Mouse (Mus musculus) midbrain, postnatal 0 days (tissue): ENCODE data around the gene Inpp4a. TPM values are rescaled to one million over a fixed set of nuclear protein-coding genes. Genes with fewer than 3 reads are reported as not detected.

ENCODE experiments used
- ATAC-seq: fragments of 200-750 bp; cut with Nextera tagmentation; 2 replicates; pipeline ENCODE4 v1.8.0; 2017; ENCODE audit warnings: moderate number of reproducible peaks, mild to moderate bottlenecking, moderate TSS enrichment, moderate library complexity; ENCODE audit not compliant: low FRiP score
- DNase-seq: peaks from one replicate; pipeline ENCODE4 v3.0.0-alpha.2; 2015; ENCODE audit warnings: low spot score
- H3K27ac ChIP-seq: fragments of 300-500 bp; sonication (generic); 2 replicates; pipeline ENCODE4 v1.5.1; 2014; ENCODE audit warnings: low read depth, mild to moderate bottlenecking, low read length, mixed read lengths
- H3K27me3 ChIP-seq: fragments of 300-500 bp; sonication (generic); 2 replicates; pipeline ENCODE4 v1.6.1; 2014; ENCODE audit warnings: low read length, control low read depth, mixed read lengths; ENCODE audit not compliant: insufficient read depth
- H3K36me3 ChIP-seq: fragments of 300-500 bp; sonication (generic); 2 replicates; pipeline ENCODE4 v1.6.1; 2014; ENCODE audit warnings: low read length, control low read depth, mixed read lengths; ENCODE audit not compliant: insufficient read depth
- H3K4me1 ChIP-seq: fragments of 300-500 bp; sonication (generic); 2 replicates; pipeline ENCODE4 v1.6.1; 2014; ENCODE audit warnings: mild to moderate bottlenecking, control low read depth, antibody characterized with exemption, low read length, mixed read lengths; ENCODE audit not compliant: insufficient read depth
- H3K4me2 ChIP-seq: fragments of 300-500 bp; sonication (generic); 2 replicates; pipeline ENCODE4 v1.6.1; 2014; ENCODE audit warnings: low read depth, mild to moderate bottlenecking, low read length, mixed read lengths; ENCODE audit not compliant: poor library complexity, severe bottlenecking
- H3K4me3 ChIP-seq: fragments of 300-500 bp; sonication (generic); 2 replicates; pipeline ENCODE4 v1.5.1; 2014; ENCODE audit warnings: low read depth, mild to moderate bottlenecking, low read length, moderate library complexity
- H3K9ac ChIP-seq: fragments of 300-500 bp; sonication (generic); replicated peaks from 2 replicates; pipeline ENCODE4 v1.6.1; 2014; ENCODE audit warnings: mild to moderate bottlenecking, low read length, moderate library complexity, mixed read lengths; ENCODE audit not compliant: poor library complexity, severe bottlenecking
- H3K9me3 ChIP-seq: fragments of 300-500 bp; sonication (generic); 2 replicates; pipeline ENCODE4 v1.6.1; 2016; ENCODE audit warnings: low read length, control low read depth
- CTCF ChIP-seq: IDR thresholded peaks from 2 replicates; pipeline ENCODE4 v1.5.1; 2016; ENCODE audit warnings: antibody characterized with exemption, mild to moderate bottlenecking
- WGBS: fragments of 180-500 bp; shearing (Covaris S2); extraction: QIAGEN DNeasy Blood & Tissue Kit; methylation state at CpG from one replicate; pipeline ENCODE4 v1.1.7; 2014; 5-methylcytosine and 5-hydroxymethylcytosine counted together
- polyA plus RNA-seq: library from polyadenylated mRNA; unstranded; fragments of >200 nt; fragmentation: Nextera tagmentation; extraction: Ambion mirVana; gene quantifications from 2 replicates; pipeline ENCODE4 v1.2.1, GENCODE M21; 2015
- total RNA-seq: library from RNA; depleted of rRNA; stranded (reverse); fragments of >200 nt; gene quantifications from 2 replicates; pipeline ENCODE4 v1.2.3, GENCODE M21; 2014

The Inpp4a gene
- total and polyA plus RNA-seq, 2 experiments from 2014 or later: 48.8 to 85.8 TPM

GRCm38 (mm10) chr1:37317644-37318285 lies 18.1 kb downstream of the Inpp4a start:
- 81% methylated on average over 7 of the region's 7 CpGs for WGBS
- ATAC-seq (no peak), DNase-seq (no peak)
- TF ChIP-seq CTCF: no peak
- Histone ChIP-seq H3K36me3 (no peaks in the 10 kb centered on the region), H3K4me1 (no peaks in the 10 kb centered on the region; the same call in 1 of the 2 replicates), H3K4me3 (no peak overlapping the region), H3K9me3 (no peaks in the 10 kb centered on the region), H3K9ac (no peak overlapping the region), H3K27ac (no peak overlapping the region), H3K27me3 (no peaks in the 10 kb centered on the region), H3K4me2 (no peak overlapping the region)

GRCm38 (mm10) chr1:37318558-37318957 lies 18.9 kb downstream of the Inpp4a start:
- Histone ChIP-seq H3K4me3 (no peak overlapping the region), H3K27me3 (no peaks in the 10 kb centered on the region), H3K4me2 (no peak overlapping the region), H3K9ac (no peak overlapping the region), H3K4me1 (no peaks in the 10 kb centered on the region; the same call in 1 of the 2 replicates), H3K36me3 (no peaks in the 10 kb centered on the region), H3K9me3 (no peaks in the 10 kb centered on the region), H3K27ac (no peak overlapping the region)
- ATAC-seq (no peak), DNase-seq (no peak)
- WGBS: 91% methylated on average over 2 of the region's 2 CpGs
- TF ChIP-seq CTCF: no peak

GRCm38 (mm10) chr1:37322690-37323089 lies 23.0 kb downstream of the Inpp4a start:
- TF ChIP-seq CTCF: no peak
- H3K27me3 ChIP-seq: no peaks in the 10 kb centered on the region
- H3K27ac ChIP-seq: no peak overlapping the region
- no peaks in the 10 kb centered on the region for H3K9me3 ChIP-seq
- H3K9ac ChIP-seq: no peak overlapping the region
- H3K4me2 ChIP-seq: no peak overlapping the region
- no peak for ATAC-seq
- H3K36me3 ChIP-seq: no peaks in the 10 kb centered on the region
- DNase-seq: no peak
- H3K4me1 ChIP-seq: no peaks in the 10 kb centered on the region
- no peak overlapping the region for H3K4me3 ChIP-seq
- WGBS: 93% methylated on average over 2 of the region's 2 CpGs

DNA sequence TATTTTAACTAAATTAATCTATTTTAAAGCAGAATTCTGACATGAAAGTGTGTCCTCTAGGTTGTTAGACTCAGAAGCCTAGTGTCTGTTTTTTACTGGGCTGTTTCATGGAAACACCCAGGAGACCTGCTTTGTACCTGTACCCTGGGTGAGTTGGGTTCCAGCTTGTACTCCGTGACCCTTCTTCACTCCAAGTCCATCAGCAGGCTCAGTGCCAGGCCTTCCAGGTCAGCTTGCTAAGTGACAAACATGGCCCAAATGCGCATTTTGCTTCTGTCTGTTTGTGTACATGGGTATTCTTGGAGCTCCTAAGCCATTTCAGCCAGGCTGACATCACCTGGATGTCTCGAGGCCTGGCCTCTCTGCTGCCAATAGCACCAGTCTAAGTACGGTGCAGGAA lies 23.5 kb downstream of the Inpp4a start:
- no peak overlapping the region for H3K4me3 ChIP-seq
- H3K4me1 ChIP-seq: no peaks in the 10 kb centered on the region
- no peaks in the 10 kb centered on the region for H3K36me3 ChIP-seq
- H3K9me3 ChIP-seq: no peaks in the 10 kb centered on the region
- no peaks in the 10 kb centered on the region for H3K27me3 ChIP-seq
- ATAC-seq: no peak
- no peak for TF ChIP-seq CTCF
- DNase-seq: no peak
- H3K9ac ChIP-seq: no peak overlapping the region
- H3K4me2 ChIP-seq: no peak overlapping the region
- no peak overlapping the region for H3K27ac ChIP-seq
- WGBS: 95% methylated on average over 4 of the region's 4 CpGs

DNA sequence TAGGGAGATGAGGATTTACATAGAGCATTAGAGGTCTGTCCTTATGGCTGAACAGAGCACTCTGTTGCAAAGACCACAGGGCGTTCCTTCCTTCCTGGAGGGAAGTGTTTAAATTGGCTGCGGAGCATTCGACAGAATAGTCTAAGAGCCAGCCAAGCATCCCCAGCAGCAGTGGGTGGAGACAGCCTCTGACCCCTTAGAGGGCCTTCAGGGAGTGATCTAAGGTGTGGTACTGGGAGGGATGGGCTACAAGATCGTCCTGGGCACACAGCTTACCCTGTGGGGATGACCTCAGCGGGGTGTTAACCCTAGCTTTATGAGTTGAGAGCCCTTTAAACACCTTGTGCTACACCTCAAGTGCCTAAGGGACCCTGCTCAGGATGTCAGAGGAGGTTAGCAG lies 24.9 kb downstream of the Inpp4a start:
- Histone ChIP-seq H3K27ac (no peak overlapping the region), H3K9me3 (no peaks in the 10 kb centered on the region), H3K9ac (no peak overlapping the region), H3K36me3 (no peaks in the 10 kb centered on the region), H3K4me2 (no peak overlapping the region), H3K4me3 (no peak overlapping the region), H3K27me3 (no peaks in the 10 kb centered on the region), H3K4me1 (no peaks in the 10 kb centered on the region)
- DNase-seq (no peak), ATAC-seq (no peak)
- WGBS: 41% methylated on average over 5 of the region's 5 CpGs
- TF ChIP-seq CTCF: no peak

DNA sequence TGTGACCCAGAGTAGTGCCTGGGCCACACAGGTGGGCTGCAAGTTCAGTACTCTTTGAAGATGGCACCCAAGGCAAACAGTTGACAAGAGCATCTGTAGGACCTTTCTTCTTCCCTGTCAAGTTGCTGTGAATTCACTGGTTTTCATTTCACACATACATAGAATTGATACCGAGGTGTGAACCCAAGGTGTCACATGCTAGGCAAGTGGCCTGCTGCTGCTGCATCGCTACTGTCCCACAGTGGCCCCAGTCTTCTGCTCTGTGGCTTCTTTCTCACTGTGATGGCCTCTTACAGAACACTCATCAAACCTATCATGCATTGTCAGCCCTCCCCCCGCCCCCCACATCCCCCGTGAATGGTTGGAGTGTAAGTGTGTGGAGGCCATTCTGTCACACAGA lies 27.6 kb downstream of the Inpp4a start:
- Histone ChIP-seq H3K4me2 (no peak overlapping the region), H3K27me3 (no peaks in the 10 kb centered on the region), H3K36me3 (no peaks in the 10 kb centered on the region), H3K27ac (no peak overlapping the region), H3K9me3 (no peaks in the 10 kb centered on the region), H3K4me3 (no peak overlapping the region), H3K9ac (no peak overlapping the region), H3K4me1 (no peaks in the 10 kb centered on the region)
- DNase-seq: no peak
- no peak for TF ChIP-seq CTCF
- 96% methylated on average over 4 of the region's 4 CpGs for WGBS
- no peak for ATAC-seq
